Mouse (Mus musculus) layer of hippocampus, postnatal 36 days (tissue): ENCODE results near the gene Timm22. TPM values are rescaled to one million over a fixed set of nuclear protein-coding genes. Genes with fewer than 3 reads are reported as not detected.

Source experiments
- DNase-seq, 2 experiments: peaks; one replicate each; pipeline ENCODE4 v3.0.0; 2022
- total RNA-seq, 2 experiments: library from RNA; stranded (reverse); gene quantifications; 2 replicates each; pipeline ENCODE4 v1.2.3; 2021

Gene Timm22
- 10 to 100 TPM; 32.7 to 33.6 TPM for total RNA-seq

- peak; percentile 95 to 97 for DNase-seq
Observed at GRCm38 (mm10) chr11:76406702-76407583, at the start of gene Timm22. Timm22 (plus strand) TSS chr11:76406952.

- no peak for DNase-seq
Observed at GRCm38 (mm10) chr11:76357464-76357863, 49.3 kb upstream of the Timm22 start.

- DNase-seq, result no peak
Observed at GRCm38 (mm10) chr11:76358628-76359320, 48.0 kb upstream of the Timm22 start.

GRCm38 (mm10) chr11:76360255-76360654 is 46.5 kb upstream of the Timm22 start:
- no peak for DNase-seq

- DNase-seq, result no peak
Observed at GRCm38 (mm10) chr11:76361422-76361821, 45.3 kb upstream of the Timm22 start.

- no peak for DNase-seq
Observed at GRCm38 (mm10) chr11:76363178-76363577, 43.6 kb upstream of the Timm22 start.

GRCm38 (mm10) chr11:76363636-76364035 is 43.1 kb upstream of the Timm22 start:
- no peak for DNase-seq

GRCm38 (mm10) chr11:76364038-76364437 is 42.7 kb upstream of the Timm22 start:
- no peak for DNase-seq

GRCm38 (mm10) chr11:76366720-76367119 is 40.0 kb upstream of the Timm22 start:
- DNase-seq, result no peak

GRCm38 (mm10) chr11:76370491-76370890 is 36.3 kb upstream of the Timm22 start:
- no peak for DNase-seq

GRCm38 (mm10) chr11:76372120-76372519 is 34.6 kb upstream of the Timm22 start:
- DNase-seq, result no peak

- no peak for DNase-seq
Observed at GRCm38 (mm10) chr11:76372534-76372933, 34.2 kb upstream of the Timm22 start.

GRCm38 (mm10) chr11:76374491-76375185 is 32.1 kb upstream of the Timm22 start:
- DNase-seq, result no peak

GRCm38 (mm10) chr11:76376425-76376824 is 30.3 kb upstream of the Timm22 start:
- DNase-seq, result no peak

- DNase-seq, result no peak
Observed at GRCm38 (mm10) chr11:76379921-76380544, 26.7 kb upstream of the Timm22 start.

- no peak for DNase-seq
Observed at GRCm38 (mm10) chr11:76381201-76381885, 25.4 kb upstream of the Timm22 start.

GRCm38 (mm10) chr11:76382711-76383324 is 23.9 kb upstream of the Timm22 start:
- no peak for DNase-seq

- DNase-seq, result no peak
Observed at GRCm38 (mm10) chr11:76384307-76384706, 22.4 kb upstream of the Timm22 start.

GRCm38 (mm10) chr11:76385017-76385416 is 21.7 kb upstream of the Timm22 start:
- DNase-seq, result no peak

- DNase-seq, result no peak
Observed at GRCm38 (mm10) chr11:76385746-76386145, 21.0 kb upstream of the Timm22 start.

- DNase-seq, result no peak
Observed at GRCm38 (mm10) chr11:76387097-76387496, 19.7 kb upstream of the Timm22 start.
